Mouse (Mus musculus) thymus, adult 18-20 months (tissue): ENCODE measurements around the gene Polg2.
"Not testable (repeated sequence)": the region's sequence is repeated elsewhere in the genome, so short reads cannot be mapped to it uniquely, and the experiment has no call there.

Experiments
- DNase-seq, 2 experiments: peaks; one replicate each; pipeline ENCODE4 v3.0.0; 2022; ENCODE audit warnings: mixed read lengths in 2 of 2

The Polg2 gene

GRCm38 (mm10) chr11:106779388-106780088 lies at the start of gene Polg2:
Polg2 (minus strand) TSS chr11:106779537.
- DNase-seq = peak; percentile 89 to 92

- DNase-seq = no peak
These were observed 48.7 kb upstream of the Polg2 start for GRCm38 (mm10) chr11:106828079-106828478.

GRCm38 (mm10) chr11:106824403-106824802 lies 45.1 kb upstream of the Polg2 start:
- DNase-seq = no peak

GRCm38 (mm10) chr11:106823741-106824140 lies 44.4 kb upstream of the Polg2 start:
- no peak for DNase-seq

GRCm38 (mm10) chr11:106822911-106823310 lies 43.6 kb upstream of the Polg2 start:
- DNase-seq = no peak

GRCm38 (mm10) chr11:106822491-106822890 lies 43.2 kb upstream of the Polg2 start:
- DNase-seq = no peak

- no peak for DNase-seq
These were observed 42.1 kb upstream of the Polg2 start for GRCm38 (mm10) chr11:106821397-106821796.

GRCm38 (mm10) chr11:106820972-106821371 lies 41.6 kb upstream of the Polg2 start:
- peak in 1 of 2 experiments; percentile 9 for DNase-seq

- no peak for DNase-seq
These were observed 40.9 kb upstream of the Polg2 start for GRCm38 (mm10) chr11:106820252-106820651.

- DNase-seq = no peak
These were observed 40.3 kb upstream of the Polg2 start for GRCm38 (mm10) chr11:106819595-106819994.

- no peak for DNase-seq
These were observed 39.0 kb upstream of the Polg2 start for GRCm38 (mm10) chr11:106818341-106818740.

GRCm38 (mm10) chr11:106817808-106818207 lies 38.5 kb upstream of the Polg2 start:
- no peak for DNase-seq

- DNase-seq = no peak
These were observed 37.8 kb upstream of the Polg2 start for GRCm38 (mm10) chr11:106817156-106817555.

GRCm38 (mm10) chr11:106816316-106816715 lies 37.0 kb upstream of the Polg2 start:
- DNase-seq = no peak

- DNase-seq = no peak
These were observed 36.4 kb upstream of the Polg2 start for GRCm38 (mm10) chr11:106815761-106816160.

GRCm38 (mm10) chr11:106815331-106815730 lies 36.0 kb upstream of the Polg2 start:
- no peak for DNase-seq

- DNase-seq = no peak
These were observed 35.4 kb upstream of the Polg2 start for GRCm38 (mm10) chr11:106814601-106815320.

GRCm38 (mm10) chr11:106812410-106813136 lies 33.2 kb upstream of the Polg2 start:
- no peak for DNase-seq

GRCm38 (mm10) chr11:106807442-106807841 lies 28.1 kb upstream of the Polg2 start:
- not testable (repeated sequence) for DNase-seq

GRCm38 (mm10) chr11:106802069-106802627 lies 22.8 kb upstream of the Polg2 start:
- DNase-seq = no peak

GRCm38 (mm10) chr11:106795679-106796078 lies 16.3 kb upstream of the Polg2 start:
- no peak for DNase-seq

GRCm38 (mm10) chr11:106793846-106794245 lies 14.5 kb upstream of the Polg2 start:
- no peak for DNase-seq

- no peak for DNase-seq
These were observed 10.3 kb upstream of the Polg2 start for GRCm38 (mm10) chr11:106789649-106790048.
